Mouse (Mus musculus) limb, embryonic 13.5 days (tissue): ENCODE data around the gene Gfpt1. TPM values are rescaled to one million over a fixed set of nuclear protein-coding genes. Genes with fewer than 3 reads are reported as not detected.

ENCODE experiments used
- ATAC-seq: fragments of 200-750 bp; cut with Nextera tagmentation; 2 replicates; pipeline ENCODE4 v1.8.0; 2017; ENCODE audit warnings: low read depth, moderate number of reproducible peaks, moderate TSS enrichment; ENCODE audit not compliant: low FRiP score
- H3K27ac ChIP-seq: fragments of 300-500 bp; sonication (generic); 2 replicates; pipeline ENCODE4 v1.5.1; 2015; ENCODE audit warnings: inconsistent platforms, mild to moderate bottlenecking, moderate library complexity
- H3K27me3 ChIP-seq: fragments of 300-500 bp; sonication (generic); 2 replicates; pipeline ENCODE4 v1.6.1; 2015; ENCODE audit warnings: mild to moderate bottlenecking, inconsistent platforms
- H3K36me3 ChIP-seq: fragments of 300-500 bp; sonication (generic); 2 replicates; pipeline ENCODE4 v1.6.1; 2015; ENCODE audit warnings: inconsistent platforms, mild to moderate bottlenecking, moderate library complexity
- H3K4me1 ChIP-seq: fragments of 300-500 bp; sonication (generic); 2 replicates; pipeline ENCODE4 v1.6.1; 2015; ENCODE audit warnings: inconsistent platforms
- H3K4me2 ChIP-seq: fragments of 300-500 bp; sonication (generic); replicated peaks from 2 replicates; pipeline ENCODE4 v1.6.1; 2015; ENCODE audit warnings: inconsistent platforms, mild to moderate bottlenecking, moderate library complexity
- H3K4me3 ChIP-seq: fragments of 300-500 bp; sonication (generic); 2 replicates; pipeline ENCODE4 v1.5.1; 2015; ENCODE audit warnings: moderate library complexity, mild to moderate bottlenecking, inconsistent platforms
- H3K9ac ChIP-seq: fragments of 300-500 bp; sonication (generic); 2 replicates; pipeline ENCODE4 v1.6.1; 2015; ENCODE audit warnings: mild to moderate bottlenecking, inconsistent platforms
- H3K9me3 ChIP-seq: fragments of 300-500 bp; sonication (generic); 2 replicates; pipeline ENCODE4 v1.6.1; 2016; ENCODE audit warnings: inconsistent platforms
- WGBS: fragments of 180-500 bp; shearing (Covaris S2); methylation state at CpG from one replicate; pipeline ENCODE4 v1.1.7; 2015; 5-methylcytosine and 5-hydroxymethylcytosine counted together
- polyA plus RNA-seq: library from polyadenylated mRNA; unstranded; fragments of >200 nt; fragmentation: Nextera tagmentation; extraction: Ambion mirVana; gene quantifications from 2 replicates; pipeline ENCODE4 v1.2.1, GENCODE M21; 2015

Gfpt1 gene
- polyA plus RNA-seq, result 26.2 and 27.3 TPM in 2 replicates

GRCm38 (mm10) chr6:87042337-87043130 lies at the start of gene Gfpt1:
Gene Gfpt1, plus strand, starts transcription at chr6:87042846.
- H3K9me3 ChIP-seq, result no peaks in the 10 kb centered on the region
- peak within 1 kb of the TSS; percentile 97 for H3K9ac ChIP-seq
- peak within 1 kb of the TSS; percentile 100 for H3K27ac ChIP-seq
- H3K4me2 ChIP-seq, result peak within 1 kb of the TSS; percentile 75
- peak; percentile 96 for ATAC-seq
- H3K4me1 ChIP-seq, result peaks cover 22% of the 10 kb centered on the region
- no peaks in the 10 kb centered on the region for H3K36me3 ChIP-seq
- under 1% methylated on average over 65 of the region's 68 CpGs for WGBS
- no peaks in the 10 kb centered on the region for H3K27me3 ChIP-seq
- H3K4me3 ChIP-seq, result peak within 1 kb of the TSS; percentile 94

- 82% methylated on average over 4 of the region's 4 CpGs for WGBS
- H3K36me3 ChIP-seq, result peaks cover 50% of the 10 kb centered on the region
- H3K9ac ChIP-seq, result no peak overlapping the region
- no peaks in the 10 kb centered on the region for H3K9me3 ChIP-seq
- no peak overlapping the region for H3K4me3 ChIP-seq
- ATAC-seq, result no peak
- no peak overlapping the region for H3K4me2 ChIP-seq
- H3K27ac ChIP-seq, result no peak overlapping the region
- no peaks in the 10 kb centered on the region for H3K27me3 ChIP-seq
- no peaks in the 10 kb centered on the region for H3K4me1 ChIP-seq
Observed at GRCm38 (mm10) chr6:86994254-86994653, 48.4 kb upstream of the Gfpt1 start.

- Histone ChIP-seq H3K4me1 (no peaks in the 10 kb centered on the region), H3K9ac (no peak overlapping the region), H3K4me2 (no peak overlapping the region), H3K4me3 (no peak overlapping the region), H3K36me3 (peaks cover 41% of the 10 kb centered on the region), H3K27ac (no peak overlapping the region), H3K9me3 (no peaks in the 10 kb centered on the region), H3K27me3 (no peaks in the 10 kb centered on the region)
- no peak for ATAC-seq
- WGBS, result 90% methylated on average over 5 of the region's 5 CpGs
Observed at GRCm38 (mm10) chr6:86996629-86997307, 45.9 kb upstream of the Gfpt1 start.

GRCm38 (mm10) chr6:86997360-86997759 lies 45.3 kb upstream of the Gfpt1 start:
- Histone ChIP-seq H3K4me1 (no peaks in the 10 kb centered on the region), H3K27me3 (no peaks in the 10 kb centered on the region), H3K4me2 (no peak overlapping the region), H3K9ac (no peak overlapping the region), H3K36me3 (peaks cover 41% of the 10 kb centered on the region), H3K9me3 (no peaks in the 10 kb centered on the region), H3K27ac (no peak overlapping the region), H3K4me3 (no peak overlapping the region)
- WGBS, result 89% methylated on average over 6 of the region's 6 CpGs
- no peak for ATAC-seq

GRCm38 (mm10) chr6:87001995-87002394 lies 40.7 kb upstream of the Gfpt1 start:
- H3K27ac ChIP-seq, result peak overlapping the region; percentile 45; the same call in 1 of the 2 replicates
- H3K36me3 ChIP-seq, result peaks cover 24% of the 10 kb centered on the region
- no peak overlapping the region for H3K9ac ChIP-seq
- H3K4me2 ChIP-seq, result no peak overlapping the region
- peaks cover 5% of the 10 kb centered on the region; the same call in 1 of the 2 replicates for H3K4me1 ChIP-seq
- no peaks in the 10 kb centered on the region for H3K9me3 ChIP-seq
- no peak overlapping the region for H3K4me3 ChIP-seq
- 91% methylated on average over 6 of the region's 6 CpGs for WGBS
- no peaks in the 10 kb centered on the region for H3K27me3 ChIP-seq
- ATAC-seq, result no peak

- Histone ChIP-seq H3K36me3 (peaks cover 18% of the 10 kb centered on the region), H3K9ac (no peak overlapping the region), H3K4me2 (no peak overlapping the region), H3K4me1 (peaks cover 5% of the 10 kb centered on the region; the same call in 1 of the 2 replicates), H3K4me3 (no peak overlapping the region), H3K27me3 (no peaks in the 10 kb centered on the region), H3K27ac (peak overlapping the region; percentile 45), H3K9me3 (no peaks in the 10 kb centered on the region)
- WGBS, result 46% methylated on average over 8 of the region's 8 CpGs
- ATAC-seq, result peak; percentile 67; the same call in 1 of the 2 replicates
Observed at GRCm38 (mm10) chr6:87002521-87003055, 40.1 kb upstream of the Gfpt1 start.

- no peaks in the 10 kb centered on the region for H3K27me3 ChIP-seq
- no peak overlapping the region for H3K4me2 ChIP-seq
- WGBS, result 80% methylated on average over 2 of the region's 2 CpGs
- no peak overlapping the region for H3K27ac ChIP-seq
- peaks cover 3% of the 10 kb centered on the region for H3K36me3 ChIP-seq
- no peak for ATAC-seq
- H3K9me3 ChIP-seq, result no peaks in the 10 kb centered on the region
- H3K9ac ChIP-seq, result no peak overlapping the region
- no peak overlapping the region for H3K4me3 ChIP-seq
- H3K4me1 ChIP-seq, result peaks cover 5% of the 10 kb centered on the region; the same call in 1 of the 2 replicates
Observed at GRCm38 (mm10) chr6:87004099-87004498, 38.5 kb upstream of the Gfpt1 start.

- no peaks in the 10 kb centered on the region for H3K9me3 ChIP-seq
- peaks cover 10% of the 10 kb centered on the region for H3K4me1 ChIP-seq
- no peaks in the 10 kb centered on the region for H3K27me3 ChIP-seq
- H3K4me3 ChIP-seq, result no peak overlapping the region
- no peak for ATAC-seq
- H3K27ac ChIP-seq, result no peak overlapping the region
- H3K36me3 ChIP-seq, result no peaks in the 10 kb centered on the region
- no peak overlapping the region for H3K4me2 ChIP-seq
- no peak overlapping the region for H3K9ac ChIP-seq
Observed at GRCm38 (mm10) chr6:87005577-87005976, 37.1 kb upstream of the Gfpt1 start.

GRCm38 (mm10) chr6:87008887-87009286 lies 33.8 kb upstream of the Gfpt1 start, which contains the start of gene Nfu1:
Gene Nfu1, plus strand, starts transcription at chr6:87009236.
- Histone ChIP-seq H3K27me3 (no peaks in the 10 kb centered on the region), H3K4me1 (peaks cover 11% of the 10 kb centered on the region), H3K9me3 (no peaks in the 10 kb centered on the region), H3K36me3 (peaks cover 13% of the 10 kb centered on the region; the same call in 1 of the 2 replicates), H3K9ac (peak within 1 kb of the TSS; percentile 98), H3K4me2 (peak within 1 kb of the TSS; percentile 67), H3K27ac (peak within 1 kb of the TSS; percentile 55; the same call in 1 of the 2 replicates), H3K4me3 (peak within 1 kb of the TSS; percentile 95)
- 75% methylated on average over 6 of the region's 6 CpGs for WGBS
- ATAC-seq, result no peak

- peaks cover 11% of the 10 kb centered on the region for H3K4me1 ChIP-seq
- H3K9ac ChIP-seq, result peak overlapping the region; percentile 98
- peak overlapping the region; percentile 55; the same call in 1 of the 2 replicates for H3K27ac ChIP-seq
- H3K4me3 ChIP-seq, result peak overlapping the region; percentile 95
- peak; percentile 97 for ATAC-seq
- WGBS, result under 1% methylated on average over 36 of the region's 36 CpGs
- H3K36me3 ChIP-seq, result peaks cover 19% of the 10 kb centered on the region
- H3K9me3 ChIP-seq, result no peaks in the 10 kb centered on the region
- H3K27me3 ChIP-seq, result no peaks in the 10 kb centered on the region
- peak overlapping the region; percentile 67 for H3K4me2 ChIP-seq
Observed at GRCm38 (mm10) chr6:87009692-87010328, 32.8 kb upstream of the Gfpt1 start.

- Histone ChIP-seq H3K36me3 (peaks cover 80% of the 10 kb centered on the region), H3K27me3 (no peaks in the 10 kb centered on the region), H3K27ac (no peak overlapping the region), H3K4me3 (no peak overlapping the region), H3K4me1 (no peaks in the 10 kb centered on the region), H3K9ac (no peak overlapping the region), H3K9me3 (peaks cover 5% of the 10 kb centered on the region; the same call in 1 of the 2 replicates), H3K4me2 (no peak overlapping the region)
- no peak for ATAC-seq
- WGBS, result 63% methylated on average over 4 of the region's 4 CpGs
Observed at GRCm38 (mm10) chr6:87016916-87017315, 25.7 kb upstream of the Gfpt1 start.
